Mouse (Mus musculus): Measurements from ENCODE around the gene Trp53bp1. TPM values are rescaled to one million over a fixed set of nuclear protein-coding genes. Genes with fewer than 3 reads are reported as not detected.

The Trp53bp1 gene
- polyA plus RNA-seq (2015; fragmentation: Nextera tagmentation; extraction: Ambion mirVana): 68.6 and 73.4 TPM in 2 replicates

DNA sequence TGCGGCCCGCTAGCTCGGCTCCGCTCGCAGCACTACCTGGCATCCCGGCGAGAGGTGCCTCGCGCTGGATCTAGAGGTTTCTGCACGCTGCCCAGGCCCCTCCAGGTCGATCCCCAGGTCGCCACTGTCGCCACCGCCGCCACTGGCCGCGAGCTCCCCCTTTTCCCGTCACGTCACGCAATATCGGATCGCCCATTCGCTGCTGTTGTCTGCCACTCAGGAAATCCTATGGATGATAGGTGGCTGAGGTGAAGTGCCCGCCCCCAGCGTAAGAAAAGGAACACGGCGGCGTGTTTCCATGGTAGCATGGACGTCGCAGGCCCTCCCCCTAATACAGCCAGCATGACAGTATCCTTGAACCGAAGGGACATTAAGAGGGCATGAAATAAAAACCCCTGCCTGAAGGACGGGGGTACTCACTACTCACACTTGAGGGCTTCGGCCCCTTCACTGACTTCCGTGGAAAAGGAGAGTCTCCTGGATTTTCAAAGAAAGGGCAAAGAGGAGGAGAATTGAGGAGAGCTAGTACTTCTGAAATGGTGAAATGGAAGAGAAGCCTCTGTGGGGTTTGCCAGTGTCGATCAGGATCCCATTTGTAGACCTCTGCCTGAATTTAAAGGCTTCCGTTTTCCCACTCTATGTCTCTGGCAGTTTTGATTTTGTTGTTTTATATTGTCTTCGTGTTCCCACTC, at the start of gene Trp53bp1:
Gene Trp53bp1 (minus strand): TSS at position 172 of the 692 bp plus-strand sequence.

DNA sequence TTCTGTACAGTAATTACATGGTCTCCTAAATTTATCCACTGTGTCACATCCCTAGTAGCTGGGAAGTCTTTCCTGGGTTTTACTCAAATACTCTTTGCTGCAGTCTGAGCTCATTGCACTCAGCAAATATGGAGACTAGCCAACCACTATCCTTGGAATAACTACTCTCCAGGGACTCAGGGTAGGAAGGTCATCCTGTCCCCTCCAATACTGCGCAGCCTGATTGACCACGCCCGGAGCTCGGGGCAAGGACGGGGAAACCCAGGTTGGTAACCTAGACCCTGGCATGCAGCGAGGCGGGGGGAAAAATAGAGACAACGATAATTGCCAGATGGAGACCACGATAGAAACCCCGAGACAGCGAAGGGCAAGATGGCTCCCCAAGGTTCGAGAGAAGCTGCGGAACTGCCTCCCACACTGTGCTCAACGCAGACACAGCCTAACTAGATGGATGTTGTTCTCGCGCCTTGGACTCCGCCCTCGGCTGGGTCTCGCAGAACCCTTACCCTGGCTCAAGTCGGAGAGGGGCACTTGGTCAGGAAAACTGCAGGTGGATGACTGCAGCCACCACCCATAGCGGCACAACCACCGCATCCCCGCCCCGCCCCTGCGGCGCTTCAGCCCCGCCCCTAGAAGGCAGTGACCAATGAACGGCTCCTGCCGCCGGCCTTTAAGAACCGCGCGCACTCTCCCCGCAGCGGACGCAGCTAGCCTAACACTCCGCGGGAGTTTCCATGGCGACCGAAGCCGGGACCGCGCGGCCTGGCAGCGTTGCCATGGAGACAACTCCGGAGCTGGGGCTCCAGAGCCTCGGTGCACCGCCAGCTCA, 17.9 kb upstream of the Trp53bp1 start, which contains the start of gene Map1a:
Gene Map1a (plus strand): TSS at position 700 of the 829 bp plus-strand sequence.

DNA sequence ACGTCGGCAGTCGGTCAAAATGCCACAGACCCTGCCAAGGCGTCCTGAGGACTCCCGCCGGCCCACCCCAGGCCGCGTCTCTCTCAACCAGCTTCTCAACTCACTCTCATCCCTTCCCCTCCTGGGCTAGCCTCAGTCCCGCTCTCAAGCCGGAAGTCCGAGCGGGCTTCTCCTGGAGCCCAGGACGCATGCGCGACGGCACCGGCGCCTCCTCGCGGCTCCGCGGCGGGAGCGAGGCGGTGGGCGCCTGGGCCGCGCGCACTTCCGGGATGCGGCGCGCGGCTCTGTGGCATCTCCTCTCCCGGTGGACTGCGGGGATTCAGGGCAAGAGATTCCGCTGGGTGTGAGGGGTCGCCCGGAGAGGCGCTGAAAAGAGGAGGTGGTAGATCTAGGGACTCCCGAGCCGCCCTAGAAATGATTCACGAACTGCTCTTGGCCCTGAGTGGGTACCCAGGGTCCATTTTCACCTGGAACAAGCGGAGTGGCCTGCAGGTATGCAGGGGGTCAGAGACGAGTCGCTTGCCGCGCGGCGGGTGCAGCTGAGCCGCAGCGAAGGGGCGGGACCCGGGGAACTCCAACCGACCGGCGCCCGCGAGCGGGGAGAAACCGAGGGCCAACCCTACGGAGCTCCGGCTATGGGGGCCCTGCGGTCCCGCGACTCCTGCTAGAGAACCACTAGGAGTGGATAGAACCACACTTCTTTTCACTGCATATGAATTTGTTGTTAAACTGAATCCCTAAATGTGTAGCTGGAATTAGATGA, 100.0 kb downstream of the Trp53bp1 start, which contains the start of gene Zscan29:
Gene Zscan29 (minus strand): TSS at position 146 of the 763 bp plus-strand sequence.

GRCm38 (mm10) chr2:121170481-121170971, 100.7 kb downstream of the Trp53bp1 start, which contains the start of gene Tubgcp4:
Tubgcp4 (plus strand) TSS chr2:121170654.

Other genes with a start within 250 kb of the Trp53bp1 start
- 0.12 and 0.18 TPM in 2 replicates for gene Epb42, start 234.3 kb downstream of the Trp53bp1 start, polyA plus RNA-seq (2015; fragmentation: Nextera tagmentation; extraction: Ambion mirVana)
- 0.05 TPM in 1 of 2 replicates, not detected in the other for gene Tgm5, start 185.6 kb downstream of the Trp53bp1 start, polyA plus RNA-seq (2015; fragmentation: Nextera tagmentation; extraction: Ambion mirVana)
- gene Tgm7, start 161.6 kb downstream of the Trp53bp1 start, polyA plus RNA-seq (2015; fragmentation: Nextera tagmentation; extraction: Ambion mirVana): not detected in 2 replicates
- gene Adal, start 131.0 kb downstream of the Trp53bp1 start, polyA plus RNA-seq (2015; fragmentation: Nextera tagmentation; extraction: Ambion mirVana): 14.2 and 15.2 TPM in 2 replicates
- 13.3 and 15.1 TPM in 2 replicates for gene Lcmt2, start 130.8 kb downstream of the Trp53bp1 start, polyA plus RNA-seq (2015; fragmentation: Nextera tagmentation; extraction: Ambion mirVana)
- gene Tubgcp4, start 100.8 kb downstream of the Trp53bp1 start, polyA plus RNA-seq (2015; fragmentation: Nextera tagmentation; extraction: Ambion mirVana): 27.3 and 27.7 TPM in 2 replicates
- 4.6 and 5.6 TPM in 2 replicates for gene Zscan29, start 100.3 kb downstream of the Trp53bp1 start, polyA plus RNA-seq (2015; fragmentation: Nextera tagmentation; extraction: Ambion mirVana)
- 99.4 and 99.9 TPM in 2 replicates for gene Map1a, start 18.2 kb upstream of the Trp53bp1 start, polyA plus RNA-seq (2015; fragmentation: Nextera tagmentation; extraction: Ambion mirVana)
- 22.7 and 23.2 TPM in 2 replicates for gene Ppip5k1, start 84.0 kb upstream of the Trp53bp1 start, polyA plus RNA-seq (2015; fragmentation: Nextera tagmentation; extraction: Ambion mirVana)
- 229 and 236 TPM in 2 replicates for gene Ckmt1, start 86.3 kb upstream of the Trp53bp1 start, polyA plus RNA-seq (2015; fragmentation: Nextera tagmentation; extraction: Ambion mirVana)
- 0.08 TPM in 1 of 2 replicates, not detected in the other for gene Strc, start 115.8 kb upstream of the Trp53bp1 start, polyA plus RNA-seq (2015; fragmentation: Nextera tagmentation; extraction: Ambion mirVana)
- gene Pdia3, start 142.4 kb upstream of the Trp53bp1 start, polyA plus RNA-seq (2015; fragmentation: Nextera tagmentation; extraction: Ambion mirVana): 269 and 274 TPM in 2 replicates
- 4.5 and 5.2 TPM in 2 replicates for gene Catsper2, start 142.4 kb upstream of the Trp53bp1 start, polyA plus RNA-seq (2015; fragmentation: Nextera tagmentation; extraction: Ambion mirVana)
- gene Ell3, start 172.9 kb upstream of the Trp53bp1 start, polyA plus RNA-seq (2015; fragmentation: Nextera tagmentation; extraction: Ambion mirVana): 1.2 and 1.6 TPM in 2 replicates
- 299 and 311 TPM in 2 replicates for gene Serf2, start 177.8 kb upstream of the Trp53bp1 start, polyA plus RNA-seq (2015; fragmentation: Nextera tagmentation; extraction: Ambion mirVana)
- 106 and 122 TPM in 2 replicates for gene Hypk, start 181.9 kb upstream of the Trp53bp1 start, polyA plus RNA-seq (2015; fragmentation: Nextera tagmentation; extraction: Ambion mirVana)
- gene Serinc4, start 185.4 kb upstream of the Trp53bp1 start, polyA plus RNA-seq (2015; fragmentation: Nextera tagmentation; extraction: Ambion mirVana): 0.41 and 1.1 TPM in 2 replicates
- gene Mfap1b, start 202.7 kb upstream of the Trp53bp1 start, polyA plus RNA-seq (2015; fragmentation: Nextera tagmentation; extraction: Ambion mirVana): 50.2 and 50.3 TPM in 2 replicates
- 19.0 and 22.4 TPM in 2 replicates for gene Mfap1a, start 235.3 kb upstream of the Trp53bp1 start, polyA plus RNA-seq (2015; fragmentation: Nextera tagmentation; extraction: Ambion mirVana)
- 2.2 and 2.5 TPM in 2 replicates for gene Wdr76, start 235.3 kb upstream of the Trp53bp1 start, polyA plus RNA-seq (2015; fragmentation: Nextera tagmentation; extraction: Ambion mirVana)

All from neural tube, postnatal 0 days (tissue).